Mouse (Mus musculus) left cerebral cortex, postnatal 4 days (tissue): ENCODE measurements around the gene Nr1h5. TPM values are rescaled to one million over a fixed set of nuclear protein-coding genes. Genes with fewer than 3 reads are reported as not detected.

Experiments
- total RNA-seq, 2 experiments: library from RNA; stranded (reverse); gene quantifications; 2 replicates each; pipeline ENCODE4 v1.2.3; 2021

Nr1h5 gene
- total RNA-seq, 2 experiments from 2014 or later = not detected

Other genes starting within 250 kb of the Nr1h5 start
- gene Tspan2, start 229.6 kb downstream of the Nr1h5 start, total RNA-seq = 10 to 100 TPM; 23.6 to 30.7 TPM
- gene Tshb, start 181.4 kb downstream of the Nr1h5 start, total RNA-seq = not detected
- gene Sycp1, start 28.0 kb downstream of the Nr1h5 start, total RNA-seq = not detected
- gene Sike1, start 31.6 kb upstream of the Nr1h5 start, total RNA-seq = 10 to 100 TPM; 91.5 to 98.7 TPM
- gene Csde1, start 56.3 kb upstream of the Nr1h5 start, total RNA-seq = 100 to 1,000 TPM; 324 to 349 TPM
- gene Nras, start 94.2 kb upstream of the Nr1h5 start, total RNA-seq = 100 to 1,000 TPM; 191 to 214 TPM
- gene Ampd1, start 109.9 kb upstream of the Nr1h5 start, total RNA-seq = not detected
- 1 to 10 TPM; 1.1 to 1.4 TPM for gene Dennd2c, start 138.5 kb upstream of the Nr1h5 start, total RNA-seq
- 10 to 100 TPM; 86.1 to 93.7 TPM for gene Bcas2, start 207.5 kb upstream of the Nr1h5 start, total RNA-seq